Mouse (Mus musculus) leukemia stem cell, adult 10-12 weeks (primary cell): ENCODE data around the gene Vmn1r84. TPM values are rescaled to one million over a fixed set of nuclear protein-coding genes. Genes with fewer than 3 reads are reported as not detected.

Experiments used
- polyA plus RNA-seq: library from polyadenylated mRNA; stranded (reverse); fragments of >175 nt; gene quantifications from 2 replicates; pipeline ENCODE4 v1.2.3, GENCODE M21; 2012; ENCODE audit warnings: low replicate concordance

Gene Vmn1r84
- not detected in 2 replicates for polyA plus RNA-seq

GRCm38 (mm10) chr7:12369173-12369572 lies at the start of gene Vmn1r84:
Gene Vmn1r84 (minus strand): TSS chr7:12369273.

GRCm38 (mm10) chr7:12329381-12329780 lies 39.7 kb downstream of the Vmn1r84 start, which contains the start of gene Vmn1r83:
Gene Vmn1r83 (minus strand): TSS chr7:12329481.

Other genes starting within 250 kb of the Vmn1r84 start
- gene Vmn1r78, start 219.0 kb downstream of the Vmn1r84 start, polyA plus RNA-seq, result not detected in 2 replicates
- not detected in 2 replicates for gene Vmn1r79, start 198.0 kb downstream of the Vmn1r84 start, polyA plus RNA-seq
- gene Vmn1r80, start 180.0 kb downstream of the Vmn1r84 start, polyA plus RNA-seq, result not detected in 2 replicates
- 0.07 TPM in 1 of 2 replicates, not detected in the other for gene Vmn1r81, start 101.0 kb downstream of the Vmn1r84 start, polyA plus RNA-seq
- gene Vmn1r82, start 68.8 kb downstream of the Vmn1r84 start, polyA plus RNA-seq, result 0.05 TPM in 1 of 2 replicates, not detected in the other
- not detected in 2 replicates for gene Vmn1r83, start 39.8 kb downstream of the Vmn1r84 start, polyA plus RNA-seq
- gene Zfp551, start 53.5 kb upstream of the Vmn1r84 start, polyA plus RNA-seq, result 0.07 TPM in 1 of 2 replicates, not detected in the other
- gene Zfp606, start 109.0 kb upstream of the Vmn1r84 start, polyA plus RNA-seq, result 1.6 and 1.7 TPM in 2 replicates
- not detected in 2 replicates for gene 2900092C05Rik, start 143.2 kb upstream of the Vmn1r84 start, polyA plus RNA-seq
- gene Vmn2r53, start 239.5 kb upstream of the Vmn1r84 start, polyA plus RNA-seq, result not detected in 2 replicates